ENCODE assay signal across 14 mouse cellular contexts in genomic region chr13:11709708-11710471, GRCm38 (mm10).
A peak's percentile ranks its signal among the peaks of the same experiment; 100 is the strongest.
DNase-seq lines count a peak whose midpoint lies in the region; ATAC-seq and TF ChIP-seq lines count a peak whose summit lies in the region.
"Had no signal": no experiment of that assay in that cellular context is flagged by ENCODE, and none has a peak within 500 bp of the region (broad histone marks: within the 10 kb centered on the region; RNA-seq: fewer than 3 reads in every experiment).

No protein-coding gene starts in this region.

- no peak for TF ChIP-seq EP300 in stomach, postnatal 0 days (optimal IDR thresholded peaks at IDR 0.05)

- 86% methylated on average over 7 of the region's 7 CpGs for WGBS in embryonic facial prominence, embryonic 12.5 days
- 89% methylated on average over 7 of the region's 7 CpGs for WGBS in embryonic facial prominence, embryonic 10.5 days
- WGBS in hindbrain, embryonic 15.5 days: 79% methylated on average over 7 of the region's 7 CpGs
- 85% methylated on average over 7 of the region's 7 CpGs for WGBS in hindbrain, embryonic 11.5 days
- 66% methylated on average over 7 of the region's 7 CpGs for WGBS in stomach, embryonic 14.5 days
- 70% methylated on average over 7 of the region's 7 CpGs for WGBS in stomach, postnatal 0 days

- no peak overlapping the region for H3K4me2 ChIP-seq in embryonic facial prominence, embryonic 12.5 days (replicated peaks)
- no peak overlapping the region for H3K4me2 ChIP-seq in hindbrain, embryonic 15.5 days
- no peak overlapping the region for H3K4me2 ChIP-seq in hindbrain, embryonic 11.5 days (replicated peaks; ENCODE audit: low read depth, low read length)
- H3K4me2 ChIP-seq in stomach, embryonic 14.5 days (replicated peaks; ENCODE audit: low read depth, low read length): no peak overlapping the region
- no peak overlapping the region for H3K4me2 ChIP-seq in stomach, postnatal 0 days (replicated peaks; ENCODE audit: low read depth)
- H3K4me2 ChIP-seq: heart, embryonic 15.5 days; liver, embryonic 11.5 days had no signal

- no peak for TF ChIP-seq CTCF in stomach, postnatal 0 days (IDR thresholded peaks at IDR 0.05; ENCODE audit: low read depth)

- H3K27me3 ChIP-seq in embryonic facial prominence, embryonic 12.5 days: no peaks in the 10 kb centered on the region
- H3K27me3 ChIP-seq in embryonic facial prominence, embryonic 10.5 days (replicated peaks; ENCODE audit: low read depth, poor library complexity, severe bottlenecking): no peaks in the 10 kb centered on the region
- H3K27me3 ChIP-seq in hindbrain, embryonic 15.5 days: no peaks in the 10 kb centered on the region
- H3K27me3 ChIP-seq in hindbrain, embryonic 11.5 days (ENCODE audit: control insufficient read depth, insufficient read depth, low read length): no peaks in the 10 kb centered on the region
- no peaks in the 10 kb centered on the region for H3K27me3 ChIP-seq in stomach, embryonic 14.5 days (ENCODE audit: control insufficient read depth, insufficient read depth, low read length)
- no peaks in the 10 kb centered on the region for H3K27me3 ChIP-seq in stomach, postnatal 0 days (ENCODE audit: control insufficient read depth, insufficient read depth, low read length)
- H3K27me3 ChIP-seq: heart, embryonic 15.5 days; Patski had no signal

- H3K4me3 ChIP-seq in embryonic facial prominence, embryonic 12.5 days: no peak overlapping the region
- no peak overlapping the region for H3K4me3 ChIP-seq in embryonic facial prominence, embryonic 10.5 days
- no peak overlapping the region for H3K4me3 ChIP-seq in hindbrain, embryonic 15.5 days
- H3K4me3 ChIP-seq in hindbrain, embryonic 11.5 days (ENCODE audit: low read depth, low read length): no peak overlapping the region
- H3K4me3 ChIP-seq in stomach, embryonic 14.5 days (ENCODE audit: low read depth, low read length): no peak overlapping the region
- no peak overlapping the region for H3K4me3 ChIP-seq in stomach, postnatal 0 days (ENCODE audit: low read depth, low read length)
- H3K4me3 ChIP-seq: forebrain, embryonic 10.5 days; heart, embryonic 15.5 days had no signal

- no peak for DNase-seq in embryonic facial prominence, embryonic 10.5 days (ENCODE audit: low spot score)
- DNase-seq in hindbrain, embryonic 11.5 days (ENCODE audit: low spot score): no peak
- no peak for DNase-seq in stomach, postnatal 0 days (ENCODE audit: low spot score)
- DNase-seq in ovary, postnatal 36 days (ENCODE audit: low spot score): no peak
- no peak for DNase-seq in adrenal gland, postnatal 25 days
- DNase-seq: kidney, adult 11 months; kidney, postnatal 4 days had no signal

- H3K36me3 ChIP-seq in embryonic facial prominence, embryonic 12.5 days: no peaks in the 10 kb centered on the region
- H3K36me3 ChIP-seq in embryonic facial prominence, embryonic 10.5 days (replicated peaks): no peaks in the 10 kb centered on the region
- peaks cover 15% of the 10 kb centered on the region for H3K36me3 ChIP-seq in hindbrain, embryonic 15.5 days
- no peaks in the 10 kb centered on the region for H3K36me3 ChIP-seq in hindbrain, embryonic 11.5 days (ENCODE audit: control insufficient read depth, insufficient read depth, low read length)
- H3K36me3 ChIP-seq in stomach, embryonic 14.5 days (ENCODE audit: control insufficient read depth, insufficient read depth, low read length): no peaks in the 10 kb centered on the region
- H3K36me3 ChIP-seq in stomach, postnatal 0 days (ENCODE audit: control insufficient read depth, insufficient read depth, low read length): no peaks in the 10 kb centered on the region
- H3K36me3 ChIP-seq: forebrain, embryonic 10.5 days had no signal

- no peaks in the 10 kb centered on the region for H3K4me1 ChIP-seq in embryonic facial prominence, embryonic 12.5 days
- H3K4me1 ChIP-seq in embryonic facial prominence, embryonic 10.5 days: no peaks in the 10 kb centered on the region
- no peaks in the 10 kb centered on the region for H3K4me1 ChIP-seq in hindbrain, embryonic 15.5 days (replicated peaks)
- no peaks in the 10 kb centered on the region for H3K4me1 ChIP-seq in hindbrain, embryonic 11.5 days (replicated peaks; ENCODE audit: control insufficient read depth, insufficient read depth, low read length)
- H3K4me1 ChIP-seq in stomach, embryonic 14.5 days (ENCODE audit: control insufficient read depth, insufficient read depth, low read length): no peaks in the 10 kb centered on the region
- no peaks in the 10 kb centered on the region for H3K4me1 ChIP-seq in stomach, postnatal 0 days (replicated peaks; ENCODE audit: control insufficient read depth, insufficient read depth)
- H3K4me1 ChIP-seq: forebrain, embryonic 10.5 days; heart, embryonic 15.5 days had no signal

- ATAC-seq in embryonic facial prominence, embryonic 12.5 days (ENCODE audit: insufficient number of reproducible peaks, insufficient read depth, low FRiP score, low TSS enrichment): 0 out of 2 replicates have a peak, but pooled peaks have one; percentile 10
- ATAC-seq in hindbrain, embryonic 15.5 days (ENCODE audit: low FRiP score, low read depth): peak; percentile 34
- no peak for ATAC-seq in hindbrain, embryonic 11.5 days (ENCODE audit: low FRiP score)
- ATAC-seq in stomach, embryonic 14.5 days (ENCODE audit: insufficient number of reproducible peaks, insufficient read depth, low FRiP score, low read depth): peak; percentile 49; the same call in 1 of the 2 replicates
- ATAC-seq in stomach, postnatal 0 days (ENCODE audit: low FRiP score, low TSS enrichment): no peak
- ATAC-seq: Patski had no signal

- H3K9me3 ChIP-seq in embryonic facial prominence, embryonic 12.5 days: no peaks in the 10 kb centered on the region
- H3K9me3 ChIP-seq in embryonic facial prominence, embryonic 10.5 days: no peaks in the 10 kb centered on the region
- no peaks in the 10 kb centered on the region for H3K9me3 ChIP-seq in hindbrain, embryonic 15.5 days
- no peaks in the 10 kb centered on the region for H3K9me3 ChIP-seq in hindbrain, embryonic 11.5 days (ENCODE audit: control insufficient read depth, low read length)
- H3K9me3 ChIP-seq in stomach, embryonic 14.5 days (ENCODE audit: control insufficient read depth, low read depth, low read length): no peaks in the 10 kb centered on the region
- H3K9me3 ChIP-seq in stomach, postnatal 0 days (ENCODE audit: control insufficient read depth, low read length): no peaks in the 10 kb centered on the region
- H3K9me3 ChIP-seq: forebrain, embryonic 10.5 days; heart, embryonic 15.5 days had no signal

- no peak overlapping the region for H3K27ac ChIP-seq in embryonic facial prominence, embryonic 12.5 days
- H3K27ac ChIP-seq in embryonic facial prominence, embryonic 10.5 days (replicated peaks): no peak overlapping the region
- no peak overlapping the region for H3K27ac ChIP-seq in hindbrain, embryonic 15.5 days (replicated peaks)
- no peak overlapping the region for H3K27ac ChIP-seq in hindbrain, embryonic 11.5 days (ENCODE audit: low read depth, low read length)
- H3K27ac ChIP-seq in stomach, embryonic 14.5 days (ENCODE audit: low read length): no peak overlapping the region
- H3K27ac ChIP-seq in stomach, postnatal 0 days (replicated peaks): no peak overlapping the region
- H3K27ac ChIP-seq: forebrain, embryonic 10.5 days; heart, embryonic 15.5 days had no signal

- H3K9ac ChIP-seq in embryonic facial prominence, embryonic 12.5 days: no peak overlapping the region
- H3K9ac ChIP-seq in hindbrain, embryonic 15.5 days: no peak overlapping the region
- H3K9ac ChIP-seq in hindbrain, embryonic 11.5 days (ENCODE audit: low read depth, low read length): no peak overlapping the region
- H3K9ac ChIP-seq in stomach, embryonic 14.5 days (replicated peaks; ENCODE audit: low read depth, low read length): no peak overlapping the region
- H3K9ac ChIP-seq in stomach, postnatal 0 days (ENCODE audit: low read length): no peak overlapping the region
- H3K9ac ChIP-seq: heart, embryonic 15.5 days had no signal

Comparison
In these comparisons a context has a peak if more than half of its experiments do, and no peak if none do; other contexts are left out.
1. ATAC-seq: peak in embryonic facial prominence, embryonic 12.5 days (single experiment), hindbrain, embryonic 15.5 days (single experiment) and stomach, embryonic 14.5 days (single experiment); none in hindbrain, embryonic 11.5 days (single experiment) and stomach, postnatal 0 days (single experiment).